Mouse (Mus musculus) pancreas, adult 10 weeks (tissue): ENCODE results near the gene Vmn1r199. TPM values are rescaled to one million over a fixed set of nuclear protein-coding genes. Genes with fewer than 3 reads are reported as not detected.

Source experiments
- polyA plus RNA-seq: library from polyadenylated mRNA; stranded (reverse); fragments of 350-450 nt; fragmentation: Illumina TruSeq; extraction: RNeasy Lipid Tissue Mini Kit (QIAGEN cat#74804); gene quantifications from one replicate; pipeline ENCODE4 v1.2.3, GENCODE M21; 2015; ENCODE audit warnings: low read depth, low replicate concordance; ENCODE audit not compliant: insufficient read depth

Vmn1r199 gene
- polyA plus RNA-seq = not detected

DNA sequence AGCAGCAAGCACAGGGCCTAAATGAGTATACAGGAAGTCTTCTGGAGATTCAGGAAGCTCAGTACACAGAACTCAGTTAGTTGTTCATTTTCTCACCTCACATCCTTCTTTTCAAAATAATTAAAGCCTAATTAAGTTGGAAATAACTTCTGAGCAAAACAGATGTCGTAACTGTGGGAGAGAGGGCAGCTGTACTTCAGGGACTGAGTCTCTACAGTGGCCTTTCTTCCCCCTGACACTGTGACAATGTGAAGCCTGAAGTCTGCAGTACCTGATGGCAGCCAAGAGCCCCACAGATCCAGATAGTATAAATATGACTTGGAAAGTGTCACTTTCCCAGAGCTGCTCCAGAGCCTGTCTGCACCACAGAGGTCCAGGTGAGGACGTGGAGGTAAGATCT, at the start of gene Vmn1r199:
Vmn1r199 (plus strand) TSS at position 301 of the 400 bp plus-strand sequence.

DNA sequence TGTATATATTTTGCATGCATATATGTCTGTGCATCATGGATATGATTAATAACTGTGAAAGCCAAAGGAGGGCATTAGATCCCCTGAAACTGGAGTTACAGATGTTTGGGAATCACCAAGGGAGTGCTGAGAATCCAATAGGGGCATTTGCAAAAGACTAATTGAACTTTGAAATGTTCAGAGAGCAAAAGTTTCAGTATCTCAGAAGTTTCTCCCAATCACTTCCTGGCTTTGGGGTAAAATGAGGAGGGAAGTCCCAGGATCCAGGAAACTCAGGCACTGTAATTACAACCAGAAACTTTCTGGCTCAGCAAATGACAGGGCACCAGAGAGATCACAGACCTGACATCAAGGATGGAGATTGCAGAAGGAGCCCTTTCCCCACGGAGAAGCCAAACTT, 29.6 kb upstream of the Vmn1r199 start, which contains the start of gene Vmn1r198:
Vmn1r198 (plus strand) TSS at position 301 of the 400 bp plus-strand sequence.

DNA sequence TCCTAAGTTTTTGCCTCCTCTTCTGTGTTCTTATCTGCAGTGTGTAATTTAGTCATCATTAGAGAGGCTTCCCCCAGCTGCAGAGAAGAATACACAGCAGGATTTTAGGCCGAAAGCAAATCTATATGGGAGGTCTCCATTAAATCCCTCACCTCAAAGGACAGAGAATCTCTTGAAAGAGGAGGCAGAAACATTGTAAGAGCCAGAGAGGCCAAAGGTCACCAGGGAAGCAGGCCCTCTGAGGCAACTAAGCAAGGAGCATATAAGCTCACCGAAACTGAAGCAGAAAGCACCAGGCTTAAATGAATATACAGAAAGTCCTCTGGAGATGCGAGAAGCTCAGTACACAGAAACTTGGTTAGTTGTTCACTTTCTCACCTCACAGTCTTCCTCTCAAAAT, 10.5 kb downstream of the Vmn1r199 start, which contains the start of gene Vmn1r200:
Vmn1r200 (plus strand) TSS at position 301 of the 400 bp plus-strand sequence.

Other genes with a start within 250 kb of the Vmn1r199 start
- gene Vmn1r191, start 195.8 kb upstream of the Vmn1r199 start, polyA plus RNA-seq = not detected
- not detected for gene Vmn1r192, start 188.7 kb upstream of the Vmn1r199 start, polyA plus RNA-seq
- gene Vmn1r193, start 156.7 kb upstream of the Vmn1r199 start, polyA plus RNA-seq = not detected
- gene Vmn1r194, start 135.6 kb upstream of the Vmn1r199 start, polyA plus RNA-seq = not detected
- not detected for gene Vmn1r195, start 109.3 kb upstream of the Vmn1r199 start, polyA plus RNA-seq
- gene Vmn1r196, start 89.9 kb upstream of the Vmn1r199 start, polyA plus RNA-seq = not detected
- not detected for gene Vmn1r197, start 55.2 kb upstream of the Vmn1r199 start, polyA plus RNA-seq
- gene Vmn1r198, start 29.5 kb upstream of the Vmn1r199 start, polyA plus RNA-seq = not detected
- gene Vmn1r200, start 10.6 kb downstream of the Vmn1r199 start, polyA plus RNA-seq = not detected
- gene Vmn1r201, start 92.1 kb downstream of the Vmn1r199 start, polyA plus RNA-seq = not detected
- not detected for gene Vmn1r202, start 125.6 kb downstream of the Vmn1r199 start, polyA plus RNA-seq
- gene Vmn1r203, start 138.3 kb downstream of the Vmn1r199 start, polyA plus RNA-seq = not detected
- not detected for gene Vmn1r204, start 173.4 kb downstream of the Vmn1r199 start, polyA plus RNA-seq
- gene Vmn1r205, start 213.2 kb downstream of the Vmn1r199 start, polyA plus RNA-seq = not detected
- not detected for gene Vmn1r206, start 244.4 kb downstream of the Vmn1r199 start, polyA plus RNA-seq